Mouse (Mus musculus) C2C12 (cell line): ENCODE data around the gene T.

Experiments used
- CEBPB ChIP-seq: IDR thresholded peaks from one replicate; pipeline ENCODE4 v1.6.1; 2011; ENCODE audit warnings: low read depth, mild to moderate bottlenecking, control low read depth, moderate library complexity
- CTCF ChIP-seq: IDR thresholded peaks from one replicate; pipeline ENCODE4 v1.5.1; 2011; ENCODE audit not compliant: control insufficient read depth, insufficient read depth, insufficient read length
- MAX ChIP-seq: IDR thresholded peaks from one replicate; pipeline ENCODE4 v1.6.1; 2011; ENCODE audit warnings: mild to moderate bottlenecking, control low read depth
- MYOG ChIP-seq: IDR thresholded peaks from one replicate; pipeline ENCODE4 v1.6.1; 2011; ENCODE audit not compliant: control insufficient read depth, insufficient read length; ENCODE audit errors: extremely low read depth
- USF1 ChIP-seq: IDR thresholded peaks from one replicate; pipeline ENCODE4 v1.6.1; 2011; ENCODE audit warnings: low read depth, mild to moderate bottlenecking, control low read depth, moderate library complexity

DNA sequence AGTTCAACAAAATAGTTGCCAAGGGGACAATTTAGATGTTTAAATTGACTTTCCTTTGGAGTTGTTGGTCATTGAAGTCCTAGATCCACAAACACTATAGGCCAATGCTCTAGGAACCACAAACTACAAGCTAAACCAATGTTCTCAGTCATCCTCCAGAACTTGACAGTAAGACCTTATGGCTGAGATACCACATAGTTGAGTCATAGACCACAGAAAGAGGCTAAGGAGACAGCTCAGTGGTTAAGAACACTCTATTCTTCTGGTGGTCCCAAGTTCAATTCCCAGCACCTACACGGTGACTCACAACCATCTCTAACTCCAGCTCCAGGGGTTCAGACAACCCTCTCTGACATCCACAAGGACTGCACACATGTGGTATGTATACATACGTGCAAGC is 48.8 kb upstream of the T start:
- no peak for TF ChIP-seq MAX
- TF ChIP-seq MYOG = no peak
- no peak for TF ChIP-seq CTCF
- TF ChIP-seq CEBPB = no peak
- TF ChIP-seq USF1 = no peak
